Mouse (Mus musculus) heart, postnatal 0 days (tissue): ENCODE measurements around the gene Srgap1. TPM values are rescaled to one million over a fixed set of nuclear protein-coding genes. Genes with fewer than 3 reads are reported as not detected.

Experiments
- ATAC-seq: fragments of 200-750 bp; cut with Nextera tagmentation; 2 replicates; pipeline ENCODE4 v1.8.0; 2017; ENCODE audit warnings: low read depth, moderate number of reproducible peaks, moderate library complexity; ENCODE audit not compliant: insufficient read depth
- DNase-seq: peaks from one replicate; pipeline ENCODE4 v3.0.0-alpha.2; 2016; ENCODE audit warnings: low spot score
- H3K27ac ChIP-seq: fragments of 300-500 bp; sonication (generic); 2 replicates; pipeline ENCODE4 v1.5.1; 2014; ENCODE audit warnings: low read depth, mild to moderate bottlenecking
- H3K27me3 ChIP-seq: fragments of 300-500 bp; sonication (generic); 2 replicates; pipeline ENCODE4 v1.6.1; 2014; ENCODE audit warnings: low read length, mixed read lengths; ENCODE audit not compliant: control insufficient read depth, insufficient read depth
- H3K36me3 ChIP-seq: fragments of 300-500 bp; sonication (generic); replicated peaks from 2 replicates; pipeline ENCODE4 v1.6.1; 2014; ENCODE audit warnings: low read length, mixed read lengths; ENCODE audit not compliant: control insufficient read depth, insufficient read depth
- H3K4me1 ChIP-seq: fragments of 300-500 bp; sonication (generic); 2 replicates; pipeline ENCODE4 v1.6.1; 2014; ENCODE audit warnings: antibody characterized with exemption; ENCODE audit not compliant: control insufficient read depth, insufficient read depth
- H3K4me2 ChIP-seq: fragments of 300-500 bp; sonication (generic); 2 replicates; pipeline ENCODE4 v1.6.1; 2014; ENCODE audit warnings: low read depth, mild to moderate bottlenecking, low read length, moderate library complexity
- H3K4me3 ChIP-seq: fragments of 300-500 bp; sonication (generic); 2 replicates; pipeline ENCODE4 v1.5.1; 2014; ENCODE audit warnings: low read depth, low read length
- H3K9ac ChIP-seq: fragments of 300-500 bp; sonication (generic); replicated peaks from 2 replicates; pipeline ENCODE4 v1.6.1; 2014; ENCODE audit warnings: low read depth, low read length, mixed read lengths
- H3K9me3 ChIP-seq: fragments of 300-500 bp; sonication (generic); replicated peaks from 2 replicates; pipeline ENCODE4 v1.6.1; 2016; ENCODE audit warnings: low read length; ENCODE audit not compliant: control insufficient read depth
- CTCF ChIP-seq: IDR thresholded peaks from 2 replicates; pipeline ENCODE4 v1.5.1; 2016; ENCODE audit warnings: antibody characterized with exemption, control low read depth, low read depth
- EP300 ChIP-seq: IDR thresholded peaks from 2 replicates; pipeline ENCODE4 v1.6.1; 2016; ENCODE audit warnings: antibody characterized with exemption, low read depth
- WGBS: fragments of 180-500 bp; shearing (Covaris S2); extraction: QIAGEN DNeasy Blood & Tissue Kit; methylation state at CpG from one replicate; pipeline ENCODE4 v1.1.7; 2014; 5-methylcytosine and 5-hydroxymethylcytosine counted together
- polyA plus RNA-seq: library from polyadenylated mRNA; unstranded; fragments of >200 nt; fragmentation: Nextera tagmentation; extraction: Ambion mirVana; gene quantifications from 2 replicates; pipeline ENCODE4 v1.2.1, GENCODE M21; 2015
- total RNA-seq: library from RNA; depleted of rRNA; stranded (reverse); fragments of >200 nt; gene quantifications from 2 replicates; pipeline ENCODE4 v1.2.3, GENCODE M21; 2014; ENCODE audit warnings: low replicate concordance

The Srgap1 gene
- total and polyA plus RNA-seq, 2 experiments from 2014 or later, result 3.4 to 5.0 TPM

DNA sequence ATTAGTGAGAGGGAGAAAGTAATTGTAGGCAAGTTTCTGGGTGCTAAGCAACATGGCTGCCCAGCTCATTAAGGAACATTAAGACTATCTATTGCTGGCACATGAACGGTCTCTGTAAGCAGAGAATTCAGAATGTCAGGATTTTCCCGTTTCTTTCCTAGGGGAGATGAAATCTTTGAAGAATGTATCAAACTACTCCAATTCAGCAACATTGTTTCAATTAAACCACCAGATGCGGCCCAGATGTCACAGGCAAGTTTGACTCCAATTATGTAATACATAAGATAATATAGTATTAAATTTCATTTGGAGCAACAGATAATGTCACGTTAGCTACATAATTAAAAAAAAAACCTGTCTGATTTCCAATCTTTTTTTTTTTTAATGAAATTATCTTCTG lies 72.5 kb downstream of the Srgap1 start:
- Histone ChIP-seq H3K36me3 (no peaks in the 10 kb centered on the region), H3K27me3 (no peaks in the 10 kb centered on the region), H3K4me2 (no peak overlapping the region), H3K9me3 (no peaks in the 10 kb centered on the region), H3K27ac (no peak overlapping the region), H3K4me3 (no peak overlapping the region), H3K4me1 (no peaks in the 10 kb centered on the region), H3K9ac (no peak overlapping the region)
- no peak for ATAC-seq
- no peak for TF ChIP-seq CTCF
- no peak for TF ChIP-seq EP300
- WGBS, result 77% methylated on average over 4 of the region's 4 CpGs
- no peak for DNase-seq

DNA sequence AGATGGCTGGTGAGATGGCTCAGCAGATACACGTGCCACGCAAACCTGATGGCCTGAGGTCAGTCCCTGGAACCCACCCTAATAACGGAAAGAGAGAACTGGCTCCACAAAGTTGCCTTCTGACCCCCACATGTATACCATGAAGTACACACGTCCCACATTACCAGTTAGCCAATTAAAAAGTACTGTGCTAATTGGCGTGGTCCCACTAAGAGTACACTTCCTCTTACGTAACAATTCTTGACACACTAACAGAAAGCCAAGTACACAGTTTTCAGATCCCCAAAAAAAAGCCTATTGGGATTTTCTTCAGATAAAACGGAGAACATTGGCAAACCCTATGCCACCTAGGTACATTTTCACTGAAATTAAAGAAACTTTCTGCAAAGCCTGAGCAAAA lies 73.8 kb downstream of the Srgap1 start:
- Histone ChIP-seq H3K27ac (no peak overlapping the region), H3K4me3 (no peak overlapping the region), H3K27me3 (no peaks in the 10 kb centered on the region), H3K4me1 (no peaks in the 10 kb centered on the region), H3K9me3 (no peaks in the 10 kb centered on the region), H3K4me2 (no peak overlapping the region), H3K36me3 (no peaks in the 10 kb centered on the region), H3K9ac (no peak overlapping the region)
- no peak for DNase-seq
- TF ChIP-seq EP300, result no peak
- no peak for TF ChIP-seq CTCF
- WGBS, result 88% methylated on average over 7 of the region's 7 CpGs
- ATAC-seq, result no peak

DNA sequence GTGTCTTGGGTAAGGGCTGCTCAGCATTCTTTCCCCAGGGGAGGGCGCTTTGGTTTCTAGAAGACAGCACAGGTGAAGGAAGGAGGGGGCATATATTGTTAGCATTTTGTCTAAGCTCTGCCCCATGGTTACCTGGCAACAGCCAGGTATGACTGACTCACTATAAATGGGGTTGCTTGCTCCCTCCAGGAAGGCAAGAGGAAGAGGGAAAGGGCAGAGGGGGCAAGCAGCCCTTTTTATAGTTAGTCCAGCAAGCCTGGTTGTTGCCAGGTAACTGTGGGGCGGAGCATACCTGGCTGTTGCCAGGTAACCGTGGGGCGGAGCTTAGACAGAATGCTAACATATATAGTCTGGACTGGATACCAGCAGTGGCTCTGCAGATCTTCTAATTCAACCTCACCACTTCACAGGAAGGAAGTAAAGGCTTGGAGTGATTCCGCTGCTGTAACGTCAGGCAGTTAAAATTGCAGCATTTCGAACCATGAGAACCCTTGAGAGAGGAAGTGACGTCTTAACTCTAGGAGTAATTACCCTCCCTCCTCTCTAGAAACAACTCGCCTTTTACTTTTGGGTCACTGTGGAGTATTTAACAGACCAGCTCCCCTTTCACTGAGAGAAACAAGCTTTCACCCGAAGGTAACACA lies 74.7 kb downstream of the Srgap1 start:
- Histone ChIP-seq H3K9ac (no peak overlapping the region), H3K27me3 (no peaks in the 10 kb centered on the region), H3K4me3 (no peak overlapping the region), H3K27ac (peak overlapping the region; percentile 53), H3K9me3 (no peaks in the 10 kb centered on the region), H3K4me1 (no peaks in the 10 kb centered on the region), H3K36me3 (no peaks in the 10 kb centered on the region), H3K4me2 (no peak overlapping the region)
- DNase-seq (no peak), ATAC-seq (no peak)
- WGBS, result 80% methylated on average over 10 of the region's 10 CpGs
- no peak for TF ChIP-seq CTCF
- no peak for TF ChIP-seq EP300

DNA sequence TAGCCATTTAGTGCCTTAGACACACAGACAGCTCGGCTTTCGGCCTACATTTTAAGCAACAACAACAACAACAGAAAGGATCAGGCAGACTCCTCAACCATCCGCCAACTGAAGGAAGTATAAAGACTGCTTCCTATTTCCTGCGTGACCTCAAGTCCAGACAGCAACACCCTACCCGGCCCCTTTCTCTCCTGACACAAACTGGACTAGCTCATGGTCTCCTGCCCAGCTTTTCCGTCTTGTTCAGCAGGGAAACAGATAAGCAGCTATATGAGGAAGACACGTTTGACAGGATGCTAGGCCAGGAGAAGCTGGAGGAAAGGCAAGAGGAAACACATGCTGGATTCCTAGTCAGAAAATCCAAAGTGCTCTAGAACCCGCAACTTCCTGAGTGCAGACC lies 75.5 kb downstream of the Srgap1 start:
- no peaks in the 10 kb centered on the region for H3K9me3 ChIP-seq
- H3K9ac ChIP-seq, result no peak overlapping the region
- no peak overlapping the region for H3K4me3 ChIP-seq
- 53% methylated on average over 8 of the region's 8 CpGs for WGBS
- H3K27me3 ChIP-seq, result no peaks in the 10 kb centered on the region
- peak overlapping the region; percentile 49 for H3K27ac ChIP-seq
- ATAC-seq, result peak; percentile 69
- no peak for TF ChIP-seq EP300
- no peak for TF ChIP-seq CTCF
- DNase-seq, result peak; percentile 24
- H3K36me3 ChIP-seq, result no peaks in the 10 kb centered on the region
- H3K4me1 ChIP-seq, result no peaks in the 10 kb centered on the region
- no peak overlapping the region for H3K4me2 ChIP-seq

DNA sequence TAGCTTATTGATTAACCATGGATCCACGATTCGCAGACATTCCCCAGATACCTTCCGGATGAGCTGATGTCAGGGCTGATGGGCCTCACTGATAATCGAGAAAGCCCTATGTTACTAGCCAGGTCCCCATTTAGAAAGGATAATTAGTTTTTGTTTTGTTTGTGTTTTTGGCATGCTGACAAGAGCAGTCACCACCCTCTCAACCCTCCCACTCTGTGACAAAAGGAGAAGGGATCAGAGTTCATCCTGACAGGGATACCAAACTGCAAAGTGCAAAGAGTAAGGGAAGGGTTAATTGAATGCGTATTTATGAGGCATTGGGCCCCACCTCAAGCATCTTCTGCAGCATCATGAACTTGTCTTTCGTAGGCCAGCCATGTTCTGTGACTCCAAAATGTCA lies 76.2 kb downstream of the Srgap1 start:
- no peak overlapping the region for H3K4me3 ChIP-seq
- no peaks in the 10 kb centered on the region for H3K9me3 ChIP-seq
- no peaks in the 10 kb centered on the region for H3K27me3 ChIP-seq
- 70% methylated on average over 6 of the region's 6 CpGs for WGBS
- no peak for DNase-seq
- peak overlapping the region; percentile 49 for H3K27ac ChIP-seq
- no peaks in the 10 kb centered on the region for H3K4me1 ChIP-seq
- H3K4me2 ChIP-seq, result no peak overlapping the region
- ATAC-seq, result no peak
- no peak for TF ChIP-seq EP300
- no peaks in the 10 kb centered on the region for H3K36me3 ChIP-seq
- no peak overlapping the region for H3K9ac ChIP-seq

DNA sequence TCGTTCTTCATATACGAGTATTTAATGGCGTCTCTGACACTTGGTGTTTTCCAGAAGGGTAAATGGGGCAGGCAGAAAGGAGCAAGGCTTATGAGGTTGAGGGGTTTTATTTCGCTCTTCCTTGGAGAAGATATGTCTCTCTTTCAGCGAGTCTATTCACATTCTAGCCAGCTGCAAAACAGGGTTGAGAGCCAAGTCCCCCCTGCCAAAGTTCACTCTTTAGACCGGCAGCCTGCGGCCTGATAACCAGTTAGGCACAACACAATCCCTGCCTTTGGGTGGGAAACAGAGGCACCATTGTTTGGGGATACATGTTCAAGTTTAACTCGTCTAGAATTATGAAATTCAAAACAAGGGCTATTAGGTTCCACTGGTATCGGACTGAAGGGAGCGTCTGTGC lies 83.0 kb downstream of the Srgap1 start:
- Histone ChIP-seq H3K4me1 (no peaks in the 10 kb centered on the region), H3K9me3 (no peaks in the 10 kb centered on the region), H3K27ac (no peak overlapping the region), H3K27me3 (no peaks in the 10 kb centered on the region), H3K4me3 (no peak overlapping the region), H3K9ac (no peak overlapping the region), H3K4me2 (no peak overlapping the region), H3K36me3 (no peaks in the 10 kb centered on the region)
- no peak for DNase-seq
- TF ChIP-seq EP300, result no peak
- no peak for TF ChIP-seq CTCF
- WGBS, result 64% methylated on average over 10 of the region's 10 CpGs
- 0 out of 2 replicates have a peak, but pooled peaks have one; percentile 8 for ATAC-seq
